Mouse (Mus musculus) small intestine, adult 2 months (tissue): ENCODE measurements around the gene Umad1. TPM values are rescaled to one million over a fixed set of nuclear protein-coding genes. Genes with fewer than 3 reads are reported as not detected.

Source experiments
- H3K27ac ChIP-seq: fragments of 200-500 bp; 2 replicates; pipeline ENCODE4 v1.5.1; 2012; ENCODE audit warnings: low read depth, low read length, control low read depth, inconsistent platforms; ENCODE audit not compliant: insufficient read depth
- H3K27me3 ChIP-seq: fragments of 200-500 bp; 2 replicates; pipeline ENCODE4 v1.6.1; 2012; ENCODE audit warnings: mild to moderate bottlenecking, moderate library complexity, low read length, inconsistent platforms; ENCODE audit not compliant: control insufficient read depth, insufficient read depth
- H3K36me3 ChIP-seq: fragments of 200-500 bp; 2 replicates; pipeline ENCODE4 v1.6.1; 2012; ENCODE audit warnings: mild to moderate bottlenecking, low read length, control low read depth, inconsistent platforms; ENCODE audit not compliant: control insufficient read depth, insufficient read depth
- H3K4me1 ChIP-seq: fragments of 200-500 bp; 2 replicates; pipeline ENCODE4 v1.6.1; 2012; ENCODE audit warnings: low read length, inconsistent platforms, mixed read lengths; ENCODE audit not compliant: control insufficient read depth, insufficient read depth, insufficient read length
- H3K4me3 ChIP-seq: fragments of 200-500 bp; 2 replicates; pipeline ENCODE4 v1.5.1; 2012; ENCODE audit warnings: low read depth, mild to moderate bottlenecking, control low read depth, inconsistent platforms, low read length, moderate library complexity
- CTCF ChIP-seq: fragments of 200-500 bp; IDR thresholded peaks from 2 replicates; pipeline ENCODE4 v1.5.1; 2012; ENCODE audit warnings: low read depth, mild to moderate bottlenecking, control low read depth, inconsistent platforms, low read length, moderate library complexity, mixed read lengths; ENCODE audit not compliant: insufficient replicate concordance, insufficient read length; ENCODE audit errors: extremely low read depth
- POLR2A ChIP-seq: fragments of 200-500 bp; IDR thresholded peaks from 2 replicates; pipeline ENCODE4 v1.6.1; 2012; ENCODE audit warnings: low read depth, mild to moderate bottlenecking, control low read depth, inconsistent platforms, low read length, moderate library complexity
- WGBS: fragments of 180-500 bp; shearing (Covaris S2); methylation state at CpG from one replicate; pipeline ENCODE4 v1.1.7; 2018; 5-methylcytosine and 5-hydroxymethylcytosine counted together
- polyA plus RNA-seq: library from polyadenylated mRNA; depleted of rRNA; stranded (reverse); fragments of >200 nt; gene quantifications from 2 replicates; pipeline ENCODE4 v1.2.3, GENCODE M21; 2012

Gene Umad1
- polyA plus RNA-seq, 1 experiment, result 9.0 TPM

GRCm38 (mm10) chr6:8488249-8488648, 229.2 kb downstream of the Umad1 start:
- H3K27ac ChIP-seq, result no peak overlapping the region

DNA sequence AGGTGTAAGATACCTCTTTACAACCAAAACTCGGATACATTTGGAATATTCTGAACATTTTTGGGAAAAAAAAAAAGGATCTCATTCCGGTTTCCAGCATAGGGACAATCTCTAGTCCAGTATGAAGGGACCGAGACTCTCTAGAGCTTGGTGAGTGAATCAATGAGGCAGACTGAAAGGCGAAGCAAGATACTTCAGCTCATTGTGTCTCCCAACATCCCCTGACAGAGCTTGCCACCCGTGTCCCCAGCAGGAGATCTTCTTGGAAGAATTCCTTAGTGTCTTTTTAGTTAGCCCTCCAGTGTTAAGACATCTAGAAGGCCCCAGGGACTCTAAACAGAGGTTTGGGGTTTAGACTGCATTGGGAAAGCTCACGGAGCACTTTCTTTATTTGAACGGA, 230.2 kb downstream of the Umad1 start:
- H3K27me3 ChIP-seq, result no peaks in the 10 kb centered on the region
- no peak overlapping the region for H3K4me3 ChIP-seq
- H3K4me1 ChIP-seq, result peaks cover 3% of the 10 kb centered on the region; the same call in 1 of the 2 replicates
- no peak overlapping the region for H3K27ac ChIP-seq
- H3K36me3 ChIP-seq, result no peaks in the 10 kb centered on the region
- TF ChIP-seq POLR2A, result no peak
- TF ChIP-seq CTCF, result no peak
- WGBS, result 90% methylated on average over 7 of the region's 7 CpGs

More at GRCm38 (mm10) chr6:8488249-8488648, 229.2 kb downstream of the Umad1 start:
- H3K36me3 ChIP-seq, result no peaks in the 10 kb centered on the region
- TF ChIP-seq CTCF (no peak), POLR2A (no peak)
- no peak overlapping the region for H3K4me3 ChIP-seq
- H3K4me1 ChIP-seq, result peaks cover 2% of the 10 kb centered on the region; the same call in 1 of the 2 replicates
- 60% methylated on average over 5 of the region's 5 CpGs for WGBS
- H3K27me3 ChIP-seq, result no peaks in the 10 kb centered on the region

DNA sequence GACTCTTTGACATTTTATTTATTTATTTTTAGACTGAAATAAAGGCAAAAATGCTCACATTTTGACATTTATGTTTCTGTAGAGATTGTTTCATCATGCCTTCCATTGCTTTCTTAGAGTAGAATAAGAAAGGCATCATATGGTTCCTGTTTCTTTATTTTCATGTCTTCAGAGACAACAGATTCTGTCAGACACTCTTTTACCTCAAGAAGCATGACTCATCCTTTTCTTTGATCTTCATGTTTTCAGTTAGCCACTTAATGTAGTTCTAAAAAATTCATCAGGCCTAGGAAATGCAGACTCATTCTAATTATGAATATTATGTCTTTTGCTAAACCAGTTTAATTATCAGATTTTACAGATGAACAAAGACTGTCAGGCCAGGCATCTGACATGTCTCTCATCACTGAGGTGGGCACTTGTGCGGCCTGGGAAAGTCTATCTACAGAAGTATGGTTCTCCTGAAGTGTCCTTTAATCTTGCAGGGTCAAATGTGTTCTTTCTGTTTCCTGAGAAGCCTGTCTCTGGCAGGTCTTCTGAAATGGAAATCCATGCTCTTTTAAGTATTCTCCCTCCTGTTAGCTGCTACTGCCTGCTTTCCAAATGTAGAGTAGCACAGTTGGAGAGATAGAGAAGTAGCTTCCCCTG, 231.0 kb downstream of the Umad1 start:
- TF ChIP-seq POLR2A, result no peak
- no peak for TF ChIP-seq CTCF
- Histone ChIP-seq H3K36me3 (no peaks in the 10 kb centered on the region), H3K4me3 (no peak overlapping the region), H3K4me1 (peaks cover 3% of the 10 kb centered on the region; the same call in 1 of the 2 replicates), H3K27me3 (no peaks in the 10 kb centered on the region), H3K27ac (no peak overlapping the region)
- 89% methylated on average over 1 of the region's 1 CpGs for WGBS

GRCm38 (mm10) chr6:8492248-8492647, 233.2 kb downstream of the Umad1 start:
- Histone ChIP-seq H3K27me3 (no peaks in the 10 kb centered on the region), H3K4me1 (peaks cover 7% of the 10 kb centered on the region; the same call in 1 of the 2 replicates), H3K36me3 (no peaks in the 10 kb centered on the region), H3K27ac (no peak overlapping the region), H3K4me3 (no peak overlapping the region)
- 87% methylated on average over 3 of the region's 3 CpGs for WGBS
- TF ChIP-seq CTCF, result no peak
- TF ChIP-seq POLR2A, result no peak

DNA sequence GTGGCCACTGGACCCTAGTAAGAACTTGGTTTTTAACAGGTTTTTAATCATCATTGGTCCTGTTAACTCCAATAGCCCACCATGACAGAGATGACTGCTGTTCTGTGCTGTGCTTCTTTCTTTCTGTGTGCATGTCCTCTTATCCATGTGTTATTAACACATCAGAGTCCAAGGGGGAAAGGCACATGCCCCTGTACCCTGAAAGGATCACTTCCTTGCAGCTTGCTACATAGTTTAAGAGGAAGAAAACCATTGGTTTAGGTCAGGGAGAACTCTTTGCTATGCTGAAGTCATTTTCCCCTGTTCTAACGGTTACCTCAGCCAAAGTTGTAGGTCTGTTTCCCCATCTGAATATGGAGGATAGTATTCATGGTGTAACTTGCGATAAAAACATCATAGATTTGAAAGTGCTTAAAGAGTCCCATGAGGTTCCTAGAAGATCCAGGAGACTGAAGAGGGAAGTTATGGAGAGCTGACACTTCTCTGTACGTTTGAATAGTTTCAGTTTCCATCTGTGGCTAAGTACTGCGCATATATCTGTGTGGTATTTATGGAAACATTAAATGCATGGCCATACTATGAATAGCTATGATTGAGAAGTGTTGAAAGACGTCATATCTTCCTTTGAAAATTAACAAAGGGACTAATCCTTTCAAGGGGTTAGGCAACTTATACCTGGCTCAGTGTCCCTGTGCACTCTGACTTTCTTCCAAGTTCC, 236.2 kb downstream of the Umad1 start:
- TF ChIP-seq POLR2A (no peak), CTCF (no peak)
- H3K36me3 ChIP-seq, result no peaks in the 10 kb centered on the region
- no peak overlapping the region; the same call in 1 of the 2 replicates for H3K27ac ChIP-seq
- H3K4me3 ChIP-seq, result no peak overlapping the region
- no peaks in the 10 kb centered on the region for H3K27me3 ChIP-seq
- peaks cover 7% of the 10 kb centered on the region; the same call in 1 of the 2 replicates for H3K4me1 ChIP-seq
- 60% methylated on average over 5 of the region's 5 CpGs for WGBS

GRCm38 (mm10) chr6:8495827-8496222, 236.7 kb downstream of the Umad1 start:
- Histone ChIP-seq H3K27me3 (no peaks in the 10 kb centered on the region), H3K4me1 (peaks cover 7% of the 10 kb centered on the region; the same call in 1 of the 2 replicates), H3K36me3 (no peaks in the 10 kb centered on the region), H3K27ac (no peak overlapping the region), H3K4me3 (no peak overlapping the region)
- 80% methylated on average over 4 of the region's 4 CpGs for WGBS
- TF ChIP-seq CTCF (no peak), POLR2A (no peak)

DNA sequence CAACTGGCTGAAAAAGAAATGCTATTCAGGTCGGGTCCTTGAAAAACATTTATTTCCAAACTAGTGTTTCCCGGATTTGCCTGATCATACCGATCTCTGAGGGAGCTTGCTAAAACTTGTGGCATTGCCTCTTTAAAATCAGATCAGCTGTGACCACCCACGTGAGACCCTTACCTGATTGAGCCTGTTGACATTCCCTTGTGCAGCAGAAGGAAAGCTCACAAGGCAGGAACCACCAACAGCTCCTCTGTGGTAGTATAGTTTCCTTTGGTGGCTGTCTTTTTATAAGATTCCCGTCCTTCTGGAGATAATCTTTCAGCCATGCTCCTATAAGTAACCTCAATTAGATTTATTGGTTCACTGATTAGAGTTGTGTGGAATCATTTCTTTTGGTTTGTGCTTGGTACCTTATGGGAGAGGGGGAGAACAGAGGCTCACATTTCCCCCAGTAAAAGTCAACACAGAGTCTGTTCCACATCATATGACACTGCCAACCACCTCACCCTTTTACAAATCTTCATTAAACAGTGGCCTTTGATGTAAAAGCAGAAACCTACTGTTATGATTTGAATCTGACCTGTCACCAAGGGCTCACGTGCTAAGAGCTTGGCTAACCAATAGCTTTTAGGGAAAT, 238.3 kb downstream of the Umad1 start:
- no peaks in the 10 kb centered on the region for H3K27me3 ChIP-seq
- H3K4me1 ChIP-seq, result peaks cover 7% of the 10 kb centered on the region; the same call in 1 of the 2 replicates
- WGBS, result 75% methylated on average over 6 of the region's 6 CpGs
- TF ChIP-seq CTCF (no peak), POLR2A (no peak)
- H3K4me3 ChIP-seq, result no peak overlapping the region
- no peaks in the 10 kb centered on the region for H3K36me3 ChIP-seq
- H3K27ac ChIP-seq, result no peak overlapping the region
